Mouse (Mus musculus): Measurements from ENCODE around the gene Ss18l2.

DNA sequence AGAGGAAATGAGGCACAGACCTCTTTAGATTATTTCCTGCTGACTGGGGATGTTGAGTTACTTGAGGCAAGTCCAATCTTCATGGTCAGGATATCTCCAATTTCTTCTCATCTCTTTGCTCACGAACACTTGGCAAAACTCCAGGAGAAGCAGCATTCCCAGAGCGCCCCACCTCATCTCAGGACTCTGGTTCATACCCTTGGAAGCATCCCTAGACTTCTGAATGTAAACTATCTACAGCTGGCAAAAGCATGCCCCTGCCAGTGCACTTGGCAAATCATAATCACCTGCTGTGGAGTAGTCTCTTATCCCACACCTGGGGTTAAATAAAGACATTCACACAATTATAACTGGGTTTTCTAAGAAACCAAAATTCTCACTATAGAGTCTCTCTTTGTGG is 6.9 kb downstream of the Ss18l2 start:
- no peak for TF ChIP-seq CTCF (IDR thresholded peaks at IDR 0.05; ENCODE audit: borderline replicate concordance, control insufficient read depth, extremely low read depth, insufficient read depth, low read length, poor library complexity)
- TF ChIP-seq POLR2A (IDR thresholded peaks at IDR 0.05; ENCODE audit: control insufficient read depth, extremely low read depth, insufficient read depth, low read length, poor library complexity) = no peak
